9 mouse cellular contexts compared by ENCODE assay signal in the genomic region with DNA sequence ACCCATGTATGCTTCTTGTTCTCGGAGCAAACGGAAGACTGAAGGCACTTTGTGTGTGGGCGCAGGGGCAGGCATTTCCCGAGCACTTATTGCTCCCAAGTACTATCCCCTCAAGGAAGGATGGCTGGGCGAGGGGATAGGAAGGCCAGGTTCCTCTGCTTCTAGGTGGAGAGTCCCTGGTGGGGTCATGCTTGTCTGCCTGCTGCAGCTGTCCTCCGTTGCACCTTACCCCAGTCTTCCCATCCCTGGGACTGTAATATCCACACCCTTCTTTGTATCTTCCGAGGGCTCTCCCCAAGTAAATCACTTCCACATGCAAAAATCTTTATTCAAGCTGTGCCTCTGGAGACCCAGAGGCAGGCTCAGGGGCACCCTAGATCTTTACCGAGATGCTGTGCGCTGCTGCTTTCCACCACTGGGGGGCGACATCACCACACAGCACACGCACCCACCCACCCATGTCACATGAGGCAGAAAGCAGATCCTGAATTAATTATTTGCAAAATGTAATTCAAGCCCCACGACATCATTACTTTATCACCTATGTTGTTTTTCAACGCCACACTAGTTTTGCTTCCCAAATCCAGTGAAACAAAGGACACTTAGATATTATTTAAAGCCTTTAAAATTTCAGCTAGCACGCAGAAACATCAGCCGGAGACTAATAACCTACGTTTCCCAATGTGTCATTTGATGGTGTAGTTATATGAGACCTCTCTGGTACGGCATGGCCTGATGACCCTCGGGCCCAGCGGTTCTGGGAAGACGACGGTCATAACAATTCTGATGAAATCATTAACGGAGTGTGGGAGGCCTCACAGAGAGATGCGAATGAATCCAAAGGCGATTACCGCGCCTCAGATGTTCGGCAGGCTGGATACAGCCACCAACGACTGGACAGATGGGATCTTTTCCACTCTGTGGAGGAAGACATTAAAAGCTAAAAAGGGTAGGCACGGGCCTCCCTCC.
A peak's percentile ranks its signal among the peaks of the same experiment; 100 is the strongest.
DNase-seq lines count a peak whose midpoint lies in the region; ATAC-seq and TF ChIP-seq lines count a peak whose summit lies in the region.
"Had no signal": no experiment of that assay in that cellular context is flagged by ENCODE, and none has a peak within 500 bp of the region (broad histone marks: within the 10 kb centered on the region; RNA-seq: fewer than 3 reads in every experiment).

No protein-coding gene starts in this region.

- no peaks in the 10 kb centered on the region for H3K27me3 ChIP-seq in ES-Bruce4 (ENCODE audit: control insufficient read depth, insufficient read depth, low read length, poor library complexity, severe bottlenecking)
- H3K27me3 ChIP-seq in cerebellum, adult 2 months (ENCODE audit: control insufficient read depth, insufficient read depth, low read length): no peaks in the 10 kb centered on the region
- H3K27me3 ChIP-seq: liver, embryonic 15.5 days had no signal

- no peaks in the 10 kb centered on the region for H3K36me3 ChIP-seq in ES-Bruce4 (ENCODE audit: control insufficient read depth, insufficient read depth, low read length, poor library complexity, severe bottlenecking)
- H3K36me3 ChIP-seq: liver, embryonic 15.5 days had no signal

- TF ChIP-seq EP300 in ES-Bruce4 (IDR thresholded peaks at IDR 0.05; ENCODE audit: insufficient read depth, low read depth, low read length): no peak

- ATAC-seq in megakaryocyte progenitor cell, adult 5-6 weeks (replicated peaks; ENCODE audit: poor library complexity): peak; percentile 76

- 47% methylated on average over 29 of the region's 29 CpGs for WGBS in cerebellum, adult 2 months

- peak; percentile 10 for DNase-seq in cerebellum, adult 11-12 months
- no peak for DNase-seq in cerebellum, adult 9-11 months
- peak; percentile 30 to 59 for DNase-seq in cerebellum, adult 2 months
- DNase-seq in frontal cortex, postnatal 14 days (ENCODE audit: low spot score in 2 of 2): peak; percentile 48 to 83
- peak; percentile 69 for DNase-seq in layer of hippocampus, adult 9-10 months (ENCODE audit: low spot score)
- DNase-seq in right cerebral cortex, postnatal 14 days: peak; percentile 80

- no peaks in the 10 kb centered on the region for H3K4me1 ChIP-seq in ES-Bruce4 (ENCODE audit: control insufficient read depth, insufficient read depth, low read length)
- H3K4me1 ChIP-seq in cerebellum, adult 2 months (ENCODE audit: control insufficient read depth, insufficient read depth, low read length): no peaks in the 10 kb centered on the region
- H3K4me1 ChIP-seq: liver, embryonic 15.5 days had no signal

- no peaks in the 10 kb centered on the region for H3K9me3 ChIP-seq in ES-Bruce4 (replicated peaks; ENCODE audit: control insufficient read depth, insufficient read depth, low read length, poor library complexity, severe bottlenecking)
- H3K9me3 ChIP-seq: liver, embryonic 15.5 days had no signal

- TF ChIP-seq POLR2A in ES-Bruce4 (IDR thresholded peaks at IDR 0.05; ENCODE audit: insufficient read depth, low read length): no peak
- TF ChIP-seq POLR2A in cerebellum, adult 2 months (IDR thresholded peaks at IDR 0.05; ENCODE audit: borderline replicate concordance, insufficient read depth, low read length): no peak

- peak; percentile 99 for TF ChIP-seq CTCF in ES-Bruce4 (IDR thresholded peaks at IDR 0.05; ENCODE audit: low read depth, low read length)
- peak; percentile 97 for TF ChIP-seq CTCF in cerebellum, adult 2 months (IDR thresholded peaks at IDR 0.05; ENCODE audit: borderline replicate concordance, insufficient read depth, low read depth, low read length)

- no peak overlapping the region for H3K4me3 ChIP-seq in ES-Bruce4 (ENCODE audit: low read depth, low read length)
- no peak overlapping the region for H3K4me3 ChIP-seq in cerebellum, adult 2 months (replicated peaks; ENCODE audit: insufficient read depth, low read depth, low read length)
- H3K4me3 ChIP-seq: liver, embryonic 15.5 days had no signal

- no peak overlapping the region for H3K9ac ChIP-seq in ES-Bruce4 (ENCODE audit: low read depth, poor library complexity, severe bottlenecking)
- H3K9ac ChIP-seq: liver, embryonic 15.5 days had no signal

- H3K27ac ChIP-seq in ES-Bruce4 (ENCODE audit: insufficient read depth, low read length): no peak overlapping the region
- H3K27ac ChIP-seq in cerebellum, adult 2 months (ENCODE audit: insufficient read depth, low read length): no peak overlapping the region
- H3K27ac ChIP-seq: liver, embryonic 15.5 days had no signal
